Mouse (Mus musculus) kidney, embryonic 14.5 days (tissue): ENCODE data around the gene Dyx1c1. TPM values are rescaled to one million over a fixed set of nuclear protein-coding genes. Genes with fewer than 3 reads are reported as not detected.

ENCODE experiments used
- ATAC-seq: fragments of 200-750 bp; cut with Nextera tagmentation; 2 replicates; pipeline ENCODE4 v1.8.0; 2017; ENCODE audit warnings: moderate number of reproducible peaks, mild to moderate bottlenecking, moderate TSS enrichment, moderate library complexity; ENCODE audit not compliant: low FRiP score, low TSS enrichment
- H3K27ac ChIP-seq: fragments of 300-500 bp; sonication (generic); 2 replicates; pipeline ENCODE4 v1.5.1; 2014; ENCODE audit warnings: low read depth, mild to moderate bottlenecking, low read length, moderate library complexity, mixed read lengths
- H3K27me3 ChIP-seq: fragments of 300-500 bp; sonication (generic); 2 replicates; pipeline ENCODE4 v1.6.1; 2014; ENCODE audit warnings: mild to moderate bottlenecking, low read length; ENCODE audit not compliant: control insufficient read depth, insufficient read depth
- H3K36me3 ChIP-seq: fragments of 300-500 bp; sonication (generic); 2 replicates; pipeline ENCODE4 v1.6.1; 2014; ENCODE audit warnings: low read length, mixed read lengths; ENCODE audit not compliant: control insufficient read depth, insufficient read depth
- H3K4me1 ChIP-seq: fragments of 300-500 bp; sonication (generic); 2 replicates; pipeline ENCODE4 v1.6.1; 2014; ENCODE audit warnings: low read length, mixed read lengths; ENCODE audit not compliant: control insufficient read depth, insufficient read depth
- H3K4me2 ChIP-seq: fragments of 300-500 bp; sonication (generic); replicated peaks from 2 replicates; pipeline ENCODE4 v1.6.1; 2014; ENCODE audit warnings: low read depth, mild to moderate bottlenecking, low read length
- H3K4me3 ChIP-seq: fragments of 300-500 bp; sonication (generic); 2 replicates; pipeline ENCODE4 v1.5.1; 2014; ENCODE audit warnings: mild to moderate bottlenecking, low read length
- H3K9ac ChIP-seq: fragments of 300-500 bp; sonication (generic); 2 replicates; pipeline ENCODE4 v1.6.1; 2014; ENCODE audit warnings: low read depth, mild to moderate bottlenecking, low read length, moderate library complexity
- H3K9me3 ChIP-seq: fragments of 300-500 bp; sonication (generic); 2 replicates; pipeline ENCODE4 v1.6.1; 2016; ENCODE audit warnings: low read length; ENCODE audit not compliant: control insufficient read depth
- WGBS: fragments of 180-500 bp; shearing (Covaris S2); extraction: QIAGEN DNeasy Blood & Tissue Kit; methylation state at CpG from one replicate; pipeline ENCODE4 v1.1.7; 2014; 5-methylcytosine and 5-hydroxymethylcytosine counted together
- polyA plus RNA-seq: library from polyadenylated mRNA; unstranded; fragments of >200 nt; fragmentation: Nextera tagmentation; extraction: Ambion mirVana; gene quantifications from 2 replicates; pipeline ENCODE4 v1.2.1, GENCODE M21; 2014

The Dyx1c1 gene
- polyA plus RNA-seq, 1 experiment from 2014 or later: 2.1 TPM

- Histone ChIP-seq H3K4me2 (no peak overlapping the region), H3K36me3 (no peaks in the 10 kb centered on the region), H3K27ac (no peak overlapping the region), H3K9me3 (no peaks in the 10 kb centered on the region), H3K4me1 (no peaks in the 10 kb centered on the region), H3K9ac (no peak overlapping the region), H3K27me3 (no peaks in the 10 kb centered on the region), H3K4me3 (no peak overlapping the region)
- no peak for ATAC-seq
- 58% methylated on average over 3 of the region's 3 CpGs for WGBS
These were observed 29.1 kb downstream of the Dyx1c1 start for GRCm38 (mm10) chr9:72987703-72988102.

- Histone ChIP-seq H3K4me2 (no peak overlapping the region), H3K27me3 (no peaks in the 10 kb centered on the region), H3K9ac (no peak overlapping the region), H3K27ac (no peak overlapping the region), H3K4me3 (no peak overlapping the region), H3K36me3 (no peaks in the 10 kb centered on the region), H3K4me1 (no peaks in the 10 kb centered on the region), H3K9me3 (no peaks in the 10 kb centered on the region)
- WGBS: 69% methylated on average over 5 of the region's 5 CpGs
- no peak for ATAC-seq
These were observed 30.1 kb downstream of the Dyx1c1 start for GRCm38 (mm10) chr9:72988706-72989105.

GRCm38 (mm10) chr9:72991420-72991819, 32.8 kb downstream of the Dyx1c1 start:
- Histone ChIP-seq H3K27ac (no peak overlapping the region), H3K27me3 (no peaks in the 10 kb centered on the region), H3K4me1 (no peaks in the 10 kb centered on the region), H3K4me3 (no peak overlapping the region), H3K9me3 (no peaks in the 10 kb centered on the region), H3K9ac (no peak overlapping the region), H3K4me2 (no peak overlapping the region), H3K36me3 (no peaks in the 10 kb centered on the region)
- 96% methylated on average over 2 of the region's 2 CpGs for WGBS
- no peak for ATAC-seq

- ATAC-seq: no peak
- Histone ChIP-seq H3K4me2 (no peak overlapping the region), H3K4me3 (no peak overlapping the region), H3K27ac (no peak overlapping the region), H3K36me3 (no peaks in the 10 kb centered on the region), H3K4me1 (no peaks in the 10 kb centered on the region), H3K9me3 (no peaks in the 10 kb centered on the region), H3K27me3 (no peaks in the 10 kb centered on the region), H3K9ac (no peak overlapping the region)
- 86% methylated on average over 5 of the region's 5 CpGs for WGBS
These were observed 34.0 kb downstream of the Dyx1c1 start for GRCm38 (mm10) chr9:72992576-72992975.

- Histone ChIP-seq H3K9me3 (no peaks in the 10 kb centered on the region), H3K36me3 (no peaks in the 10 kb centered on the region), H3K4me1 (no peaks in the 10 kb centered on the region), H3K4me3 (no peak overlapping the region), H3K27ac (no peak overlapping the region), H3K4me2 (no peak overlapping the region), H3K27me3 (no peaks in the 10 kb centered on the region), H3K9ac (no peak overlapping the region)
- no peak for ATAC-seq
These were observed 37.6 kb downstream of the Dyx1c1 start for GRCm38 (mm10) chr9:72996167-72996566.

- Histone ChIP-seq H3K4me1 (no peaks in the 10 kb centered on the region), H3K4me2 (no peak overlapping the region), H3K4me3 (no peak overlapping the region), H3K27ac (no peak overlapping the region), H3K9ac (no peak overlapping the region), H3K27me3 (no peaks in the 10 kb centered on the region), H3K36me3 (no peaks in the 10 kb centered on the region; the same call in 1 of the 2 replicates), H3K9me3 (no peaks in the 10 kb centered on the region)
- ATAC-seq: no peak
- 72% methylated on average over 7 of the region's 7 CpGs for WGBS
These were observed 38.2 kb downstream of the Dyx1c1 start for GRCm38 (mm10) chr9:72996806-72997205.

GRCm38 (mm10) chr9:73000487-73000886, 41.9 kb downstream of the Dyx1c1 start:
- no peak overlapping the region for H3K27ac ChIP-seq
- H3K4me2 ChIP-seq: no peak overlapping the region
- H3K36me3 ChIP-seq: peaks cover 2% of the 10 kb centered on the region; the same call in 1 of the 2 replicates
- no peak overlapping the region for H3K9ac ChIP-seq
- no peaks in the 10 kb centered on the region for H3K27me3 ChIP-seq
- H3K4me3 ChIP-seq: no peak overlapping the region
- 67% methylated on average over 2 of the region's 2 CpGs for WGBS
- no peaks in the 10 kb centered on the region for H3K4me1 ChIP-seq
- H3K9me3 ChIP-seq: no peaks in the 10 kb centered on the region
- no peak for ATAC-seq

- Histone ChIP-seq H3K9me3 (no peaks in the 10 kb centered on the region), H3K27ac (no peak overlapping the region), H3K4me3 (no peak overlapping the region), H3K4me2 (no peak overlapping the region), H3K4me1 (no peaks in the 10 kb centered on the region), H3K36me3 (peaks cover 2% of the 10 kb centered on the region; the same call in 1 of the 2 replicates), H3K9ac (no peak overlapping the region), H3K27me3 (no peaks in the 10 kb centered on the region)
- no peak for ATAC-seq
- 91% methylated on average over 13 of the region's 13 CpGs for WGBS
These were observed 42.9 kb downstream of the Dyx1c1 start for GRCm38 (mm10) chr9:73001314-73002011.

- Histone ChIP-seq H3K36me3 (peaks cover 2% of the 10 kb centered on the region; the same call in 1 of the 2 replicates), H3K4me1 (no peaks in the 10 kb centered on the region), H3K27me3 (no peaks in the 10 kb centered on the region), H3K9ac (no peak overlapping the region), H3K27ac (no peak overlapping the region), H3K4me2 (no peak overlapping the region), H3K9me3 (no peaks in the 10 kb centered on the region), H3K4me3 (no peak overlapping the region)
- no peak for ATAC-seq
- 58% methylated on average over 3 of the region's 3 CpGs for WGBS
These were observed 43.6 kb downstream of the Dyx1c1 start for GRCm38 (mm10) chr9:73002177-73002576.
